8 mouse cellular contexts compared by ENCODE assay signal in the genomic region with DNA sequence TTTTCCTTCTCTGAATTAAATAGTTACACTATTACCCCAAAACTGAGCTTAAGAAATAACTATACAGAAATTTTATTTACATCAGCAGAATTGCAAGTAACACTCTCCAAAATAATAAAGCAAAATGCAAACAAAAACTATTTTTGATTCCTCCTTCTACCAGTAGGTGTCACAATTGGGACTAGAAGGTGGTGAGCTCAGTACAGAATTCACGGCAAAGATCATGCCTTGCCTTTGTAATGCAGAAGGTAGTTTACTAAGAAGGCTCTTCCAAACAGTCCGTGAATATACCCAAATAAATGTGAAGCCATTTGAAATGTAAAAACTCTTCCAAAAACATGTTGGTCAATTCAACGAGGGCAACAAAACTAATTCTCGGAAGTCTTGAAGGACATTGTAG.
DNase-seq lines count a peak whose midpoint lies in the region; ATAC-seq and TF ChIP-seq lines count a peak whose summit lies in the region.

No protein-coding gene starts in this region.

- H3K27me3 ChIP-seq in cerebellum, adult 2 months (ENCODE audit: control insufficient read depth, insufficient read depth, low read length), result no peaks in the 10 kb centered on the region
- no peaks in the 10 kb centered on the region for H3K27me3 ChIP-seq in limb, embryonic 14.5 days (ENCODE audit: control insufficient read depth, insufficient read depth, low read length)

- H3K27ac ChIP-seq in cerebellum, adult 2 months (ENCODE audit: insufficient read depth, low read length), result no peak overlapping the region
- no peak overlapping the region for H3K27ac ChIP-seq in limb, embryonic 14.5 days (replicated peaks; ENCODE audit: low read depth, low read length)

- no peak for TF ChIP-seq POLR2A in cerebellum, adult 2 months (IDR thresholded peaks at IDR 0.05; ENCODE audit: borderline replicate concordance, insufficient read depth, low read length)
- no peak for TF ChIP-seq POLR2A in limb, embryonic 14.5 days (IDR thresholded peaks at IDR 0.05; ENCODE audit: borderline replicate concordance, extremely low read depth, insufficient read depth, insufficient read length)

- DNase-seq in cerebellum, adult 11 months, result no peak
- peak; percentile 9 to 23 for DNase-seq in left cerebral cortex, postnatal 14 days (ENCODE audit: low spot score in 2 of 2)
- no peak for DNase-seq in left cerebral cortex, postnatal 36 days (ENCODE audit: low spot score in 2 of 2)
- peak; percentile 26 to 87 for DNase-seq in cerebellum, adult 2 months
- DNase-seq in limb, embryonic 14.5 days (ENCODE audit: low spot score), result peak; percentile 80
- DNase-seq in layer of hippocampus, adult 9-11 months, result no peak
- no peak for DNase-seq in spleen, postnatal 4 days (ENCODE audit: low spot score in 2 of 2)

- intact Hi-C loops in left cerebral cortex, postnatal 14 days (cut with DNase I), result loop anchor here (10.0 kb wide), 1 partner anchor 436 kb away; no protein-coding TSS in a partner anchor
- intact Hi-C loops in left cerebral cortex, postnatal 36 days (cut with DNase I), result loop anchor here (2.0 to 5.0 kb wide), 3 partner anchors 663 to 1348 kb away; partner anchors contain the start of gene Zic4

- H3K9me3 ChIP-seq in limb, embryonic 14.5 days (ENCODE audit: control insufficient read depth, low read length), result no peaks in the 10 kb centered on the region

- H3K4me3 ChIP-seq in cerebellum, adult 2 months (replicated peaks; ENCODE audit: insufficient read depth, low read depth, low read length), result no peak overlapping the region
- no peak overlapping the region for H3K4me3 ChIP-seq in limb, embryonic 14.5 days (replicated peaks; ENCODE audit: low read length)

- WGBS in cerebellum, adult 2 months, result 4% methylated on average over 4 of the region's 4 CpGs
- WGBS in limb, embryonic 14.5 days, result 35% methylated on average over 4 of the region's 4 CpGs

- peaks cover 14% of the 10 kb centered on the region; the same call in 1 of the 2 replicates for H3K4me1 ChIP-seq in cerebellum, adult 2 months (ENCODE audit: control insufficient read depth, insufficient read depth, low read length)
- H3K4me1 ChIP-seq in limb, embryonic 14.5 days (ENCODE audit: control insufficient read depth, insufficient read depth, low read length), result no peaks in the 10 kb centered on the region

- ATAC-seq in cerebellum, adult (ENCODE audit: insufficient number of reproducible peaks, low FRiP score, low TSS enrichment), result peak; percentile 74
- ATAC-seq in limb, embryonic 14.5 days (ENCODE audit: low FRiP score, low read depth), result no peak

- no peaks in the 10 kb centered on the region for H3K36me3 ChIP-seq in limb, embryonic 14.5 days (ENCODE audit: control insufficient read depth, insufficient read depth, low read length)

- no peak overlapping the region for H3K9ac ChIP-seq in limb, embryonic 14.5 days (ENCODE audit: low read depth, low read length, severe bottlenecking)

- H3K4me2 ChIP-seq in limb, embryonic 14.5 days (replicated peaks; ENCODE audit: low read depth, low read length, severe bottlenecking), result no peak overlapping the region

- TF ChIP-seq CTCF in cerebellum, adult 2 months (IDR thresholded peaks at IDR 0.05; ENCODE audit: borderline replicate concordance, insufficient read depth, low read depth, low read length), result no peak

Comparison
In these comparisons a context has a peak if more than half of its experiments do, and no peak if none do; other contexts are left out.
1. DNase-seq: peak in left cerebral cortex, postnatal 14 days (2 of 2), cerebellum, adult 2 months (2 of 2) and limb, embryonic 14.5 days (single experiment); none in cerebellum, adult 11 months (single experiment), left cerebral cortex, postnatal 36 days (0 of 2), layer of hippocampus, adult 9-11 months (single experiment) and spleen, postnatal 4 days (0 of 2).